Mouse (Mus musculus): ENCODE measurements around the gene Clpx. TPM values are rescaled to one million over a fixed set of nuclear protein-coding genes. Genes with fewer than 3 reads are reported as not detected.

Clpx gene
- polyA plus RNA-seq, 1 experiment = 31.5 TPM

DNA sequence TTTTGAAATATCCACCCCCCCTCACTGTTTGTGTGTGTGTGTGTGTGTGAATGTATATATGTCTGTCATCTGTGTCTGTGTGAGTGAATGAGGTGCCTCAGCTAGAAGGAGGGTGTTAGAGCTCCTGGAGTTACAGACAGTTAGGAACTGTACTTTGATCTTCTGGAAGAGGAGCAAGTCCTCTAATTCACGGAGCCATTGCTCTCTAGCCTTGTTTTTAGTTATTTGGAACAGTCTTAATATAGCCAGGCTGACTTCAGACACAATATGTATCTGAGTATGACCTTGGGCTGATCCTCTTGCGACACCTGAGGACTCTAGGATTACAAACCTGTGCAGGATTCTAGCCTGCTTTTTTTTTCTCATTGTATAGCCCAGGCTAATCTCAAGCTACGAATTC lies 4.7 kb downstream of the Clpx start:
- no peak overlapping the region for H3K27ac ChIP-seq (ENCODE audit: insufficient read depth, low read length)
- H3K9me3 ChIP-seq (replicated peaks; ENCODE audit: control insufficient read depth, insufficient read depth, low read length, poor library complexity, severe bottlenecking) = no peaks in the 10 kb centered on the region
- no peak for TF ChIP-seq EP300 (IDR thresholded peaks at IDR 0.05; ENCODE audit: insufficient read depth, low read depth, low read length)
- TF ChIP-seq CTCF (IDR thresholded peaks at IDR 0.05; ENCODE audit: low read depth, low read length) = no peak
- no peak for TF ChIP-seq POLR2A (IDR thresholded peaks at IDR 0.05; ENCODE audit: insufficient read depth, low read length)
- no peak overlapping the region for H3K4me3 ChIP-seq (ENCODE audit: low read depth, low read length)
- H3K27me3 ChIP-seq (ENCODE audit: control insufficient read depth, insufficient read depth, low read length, poor library complexity, severe bottlenecking) = no peaks in the 10 kb centered on the region
- H3K36me3 ChIP-seq (ENCODE audit: control insufficient read depth, insufficient read depth, low read length, poor library complexity, severe bottlenecking) = peaks cover 18% of the 10 kb centered on the region
- H3K9ac ChIP-seq (ENCODE audit: low read depth, poor library complexity, severe bottlenecking) = no peak overlapping the region
- H3K4me1 ChIP-seq (ENCODE audit: control insufficient read depth, insufficient read depth, low read length) = no peaks in the 10 kb centered on the region

DNA sequence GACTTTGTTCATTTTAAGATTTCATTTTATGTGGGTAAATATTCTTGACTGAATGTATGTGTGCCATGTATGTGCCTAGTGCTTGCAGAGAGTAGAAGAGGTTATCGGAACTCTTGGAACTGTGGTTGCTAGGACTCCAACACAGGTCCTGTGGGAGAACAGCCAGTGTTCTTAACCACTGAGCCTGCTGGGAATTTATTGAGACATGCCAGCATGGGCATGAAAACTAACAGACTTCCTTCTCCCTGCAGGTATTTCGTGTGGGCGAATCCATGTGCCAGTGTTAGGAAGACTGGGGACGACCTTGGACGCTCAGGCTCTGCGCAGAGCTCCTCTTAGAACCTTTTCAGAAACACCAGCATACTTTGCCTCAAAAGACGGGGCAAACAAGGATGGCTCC lies 5.6 kb downstream of the Clpx start:
- H3K9me3 ChIP-seq (replicated peaks; ENCODE audit: control insufficient read depth, insufficient read depth, low read length, poor library complexity, severe bottlenecking) = no peaks in the 10 kb centered on the region
- no peaks in the 10 kb centered on the region for H3K4me1 ChIP-seq (ENCODE audit: control insufficient read depth, insufficient read depth, low read length)
- H3K27ac ChIP-seq (ENCODE audit: insufficient read depth, low read length) = no peak overlapping the region
- H3K27me3 ChIP-seq (ENCODE audit: control insufficient read depth, insufficient read depth, low read length, poor library complexity, severe bottlenecking) = no peaks in the 10 kb centered on the region
- peaks cover 21% of the 10 kb centered on the region for H3K36me3 ChIP-seq (ENCODE audit: control insufficient read depth, insufficient read depth, low read length, poor library complexity, severe bottlenecking)
- H3K9ac ChIP-seq (ENCODE audit: low read depth, poor library complexity, severe bottlenecking) = no peak overlapping the region
- H3K4me3 ChIP-seq (ENCODE audit: low read depth, low read length) = no peak overlapping the region
- TF ChIP-seq EP300 (IDR thresholded peaks at IDR 0.05; ENCODE audit: insufficient read depth, low read depth, low read length) (no peak), CTCF (IDR thresholded peaks at IDR 0.05; ENCODE audit: low read depth, low read length) (no peak), POLR2A (IDR thresholded peaks at IDR 0.05; ENCODE audit: insufficient read depth, low read length) (no peak)

DNA sequence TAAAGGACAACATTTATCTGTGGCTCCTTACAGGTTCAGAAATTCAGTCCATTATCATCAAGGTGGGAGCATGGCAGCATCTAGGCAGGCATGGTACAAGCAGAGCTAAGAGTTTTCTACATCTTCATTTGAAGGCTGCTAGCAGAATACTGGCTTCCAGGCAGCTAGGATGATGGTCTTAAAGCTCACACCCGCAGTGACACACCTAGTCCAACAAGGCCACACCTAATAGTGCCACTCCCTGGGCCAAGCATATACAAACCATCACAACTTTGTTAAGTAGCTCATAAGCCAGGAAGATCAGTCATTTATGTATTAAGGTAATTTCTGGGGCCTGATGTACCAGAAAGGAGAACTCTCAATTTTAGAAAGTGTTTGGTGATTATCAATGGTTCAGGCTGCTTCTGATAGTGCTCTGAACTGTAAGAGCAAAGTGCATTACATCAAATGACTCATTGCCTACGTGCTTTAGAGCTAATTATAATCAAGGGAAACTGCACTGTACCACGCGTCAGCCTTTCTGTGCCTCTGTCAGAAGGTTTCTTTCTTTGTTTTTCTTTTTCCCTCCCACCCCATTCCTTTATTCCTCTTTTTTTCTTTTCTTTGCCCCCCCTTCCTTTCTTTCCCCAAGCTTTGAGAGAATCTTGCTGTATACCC lies 8.4 kb downstream of the Clpx start:
- Histone ChIP-seq H3K4me3 (ENCODE audit: low read depth, low read length) (no peak overlapping the region), H3K4me1 (ENCODE audit: control insufficient read depth, insufficient read depth, low read length) (no peaks in the 10 kb centered on the region), H3K36me3 (ENCODE audit: control insufficient read depth, insufficient read depth, low read length, poor library complexity, severe bottlenecking) (peaks cover 20% of the 10 kb centered on the region), H3K27ac (ENCODE audit: insufficient read depth, low read length) (no peak overlapping the region), H3K9ac (ENCODE audit: low read depth, poor library complexity, severe bottlenecking) (no peak overlapping the region), H3K27me3 (ENCODE audit: control insufficient read depth, insufficient read depth, low read length, poor library complexity, severe bottlenecking) (no peaks in the 10 kb centered on the region), H3K9me3 (replicated peaks; ENCODE audit: control insufficient read depth, insufficient read depth, low read length, poor library complexity, severe bottlenecking) (no peaks in the 10 kb centered on the region)
- no peak for TF ChIP-seq EP300 (IDR thresholded peaks at IDR 0.05; ENCODE audit: insufficient read depth, low read depth, low read length)
- no peak for TF ChIP-seq POLR2A (IDR thresholded peaks at IDR 0.05; ENCODE audit: insufficient read depth, low read length)
- TF ChIP-seq CTCF (IDR thresholded peaks at IDR 0.05; ENCODE audit: low read depth, low read length) = no peak

DNA sequence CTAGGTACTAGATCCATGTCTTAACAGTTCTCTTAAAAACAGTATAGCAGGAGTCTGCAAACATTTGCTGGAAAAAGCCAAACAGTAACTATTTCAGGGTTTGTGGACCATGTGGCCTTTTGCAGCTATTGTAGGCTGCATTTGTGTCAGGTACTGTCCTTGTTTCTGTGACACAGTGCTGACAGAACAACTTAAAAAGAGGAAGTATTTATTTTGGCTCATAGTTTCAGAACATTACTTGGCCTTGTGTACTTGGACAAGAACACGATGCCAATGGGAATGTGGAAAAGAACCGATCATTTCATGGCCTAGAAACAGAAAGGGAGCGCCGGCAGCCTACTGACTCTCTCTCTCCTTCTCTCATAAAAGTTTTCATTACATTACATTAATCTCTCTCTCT lies 9.5 kb downstream of the Clpx start:
- H3K36me3 ChIP-seq (ENCODE audit: control insufficient read depth, insufficient read depth, low read length, poor library complexity, severe bottlenecking) = peaks cover 22% of the 10 kb centered on the region
- H3K4me3 ChIP-seq (ENCODE audit: low read depth, low read length) = no peak overlapping the region
- no peak overlapping the region for H3K27ac ChIP-seq (ENCODE audit: insufficient read depth, low read length)
- H3K9ac ChIP-seq (ENCODE audit: low read depth, poor library complexity, severe bottlenecking) = no peak overlapping the region
- no peaks in the 10 kb centered on the region for H3K27me3 ChIP-seq (ENCODE audit: control insufficient read depth, insufficient read depth, low read length, poor library complexity, severe bottlenecking)
- H3K4me1 ChIP-seq (ENCODE audit: control insufficient read depth, insufficient read depth, low read length) = no peaks in the 10 kb centered on the region
- no peak for TF ChIP-seq POLR2A (IDR thresholded peaks at IDR 0.05; ENCODE audit: insufficient read depth, low read length)
- TF ChIP-seq CTCF (IDR thresholded peaks at IDR 0.05; ENCODE audit: low read depth, low read length) = no peak
- no peak for TF ChIP-seq EP300 (IDR thresholded peaks at IDR 0.05; ENCODE audit: insufficient read depth, low read depth, low read length)
- no peaks in the 10 kb centered on the region for H3K9me3 ChIP-seq (replicated peaks; ENCODE audit: control insufficient read depth, insufficient read depth, low read length, poor library complexity, severe bottlenecking)

DNA sequence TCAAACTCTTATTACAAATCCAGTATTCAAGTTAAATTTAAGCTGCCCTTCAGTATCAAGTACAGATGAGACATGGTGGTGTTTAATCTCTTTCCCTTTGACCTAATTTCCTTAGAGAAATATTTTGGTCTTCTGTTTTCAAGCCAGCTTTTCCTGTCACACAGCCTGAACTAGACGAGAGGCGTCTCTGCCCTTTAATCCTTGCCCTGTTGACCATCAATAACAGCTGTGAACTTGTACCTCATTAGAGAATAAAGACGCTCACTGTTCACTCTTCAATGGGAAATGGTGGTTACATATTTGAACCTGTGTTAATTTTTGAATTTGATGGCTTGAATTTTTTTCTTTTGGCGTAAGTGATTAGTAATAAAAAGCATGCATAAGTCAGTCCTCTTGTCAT lies 10.2 kb downstream of the Clpx start:
- Histone ChIP-seq H3K36me3 (ENCODE audit: control insufficient read depth, insufficient read depth, low read length, poor library complexity, severe bottlenecking) (peaks cover 26% of the 10 kb centered on the region), H3K4me3 (ENCODE audit: low read depth, low read length) (no peak overlapping the region), H3K27me3 (ENCODE audit: control insufficient read depth, insufficient read depth, low read length, poor library complexity, severe bottlenecking) (no peaks in the 10 kb centered on the region), H3K9me3 (replicated peaks; ENCODE audit: control insufficient read depth, insufficient read depth, low read length, poor library complexity, severe bottlenecking) (no peaks in the 10 kb centered on the region), H3K27ac (ENCODE audit: insufficient read depth, low read length) (no peak overlapping the region), H3K4me1 (ENCODE audit: control insufficient read depth, insufficient read depth, low read length) (no peaks in the 10 kb centered on the region), H3K9ac (ENCODE audit: low read depth, poor library complexity, severe bottlenecking) (no peak overlapping the region)
- no peak for TF ChIP-seq CTCF (IDR thresholded peaks at IDR 0.05; ENCODE audit: low read depth, low read length)
- TF ChIP-seq EP300 (IDR thresholded peaks at IDR 0.05; ENCODE audit: insufficient read depth, low read depth, low read length) = no peak
- no peak for TF ChIP-seq POLR2A (IDR thresholded peaks at IDR 0.05; ENCODE audit: insufficient read depth, low read length)

DNA sequence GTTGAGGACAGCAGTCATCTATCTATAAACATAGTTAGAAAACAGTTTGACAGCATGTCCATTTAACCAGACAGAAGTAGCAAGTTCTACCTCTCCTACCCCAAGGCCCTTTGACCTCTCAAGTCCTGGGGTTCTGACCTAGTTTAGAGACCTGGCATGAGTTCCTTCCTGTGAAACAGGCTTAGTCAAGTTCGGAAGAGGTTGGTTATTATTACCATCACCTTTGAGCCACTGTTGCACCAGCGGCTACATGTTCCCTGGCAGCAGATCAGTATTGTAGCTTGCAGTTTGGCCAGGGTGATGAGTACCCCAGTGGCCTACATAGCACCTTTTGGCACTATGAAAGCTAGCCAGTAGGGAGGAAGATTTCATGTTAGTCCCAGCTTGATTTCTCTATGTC lies 12.6 kb downstream of the Clpx start:
- Histone ChIP-seq H3K27me3 (ENCODE audit: control insufficient read depth, insufficient read depth, low read length, poor library complexity, severe bottlenecking) (no peaks in the 10 kb centered on the region), H3K9me3 (replicated peaks; ENCODE audit: control insufficient read depth, insufficient read depth, low read length, poor library complexity, severe bottlenecking) (no peaks in the 10 kb centered on the region), H3K36me3 (ENCODE audit: control insufficient read depth, insufficient read depth, low read length, poor library complexity, severe bottlenecking) (peaks cover 22% of the 10 kb centered on the region), H3K27ac (ENCODE audit: insufficient read depth, low read length) (no peak overlapping the region), H3K9ac (ENCODE audit: low read depth, poor library complexity, severe bottlenecking) (no peak overlapping the region), H3K4me1 (ENCODE audit: control insufficient read depth, insufficient read depth, low read length) (no peaks in the 10 kb centered on the region), H3K4me3 (ENCODE audit: low read depth, low read length) (no peak overlapping the region)
- TF ChIP-seq EP300 (IDR thresholded peaks at IDR 0.05; ENCODE audit: insufficient read depth, low read depth, low read length) (no peak), CTCF (IDR thresholded peaks at IDR 0.05; ENCODE audit: low read depth, low read length) (no peak), POLR2A (IDR thresholded peaks at IDR 0.05; ENCODE audit: insufficient read depth, low read length) (no peak)

Data from ES-Bruce4 (cell line).